Mouse (Mus musculus): ENCODE results near the gene Stx1b. TPM values are rescaled to one million over a fixed set of nuclear protein-coding genes. Genes with fewer than 3 reads are reported as not detected.

The Stx1b gene
- polyA plus RNA-seq, 1 experiment = 2.2 TPM

DNA sequence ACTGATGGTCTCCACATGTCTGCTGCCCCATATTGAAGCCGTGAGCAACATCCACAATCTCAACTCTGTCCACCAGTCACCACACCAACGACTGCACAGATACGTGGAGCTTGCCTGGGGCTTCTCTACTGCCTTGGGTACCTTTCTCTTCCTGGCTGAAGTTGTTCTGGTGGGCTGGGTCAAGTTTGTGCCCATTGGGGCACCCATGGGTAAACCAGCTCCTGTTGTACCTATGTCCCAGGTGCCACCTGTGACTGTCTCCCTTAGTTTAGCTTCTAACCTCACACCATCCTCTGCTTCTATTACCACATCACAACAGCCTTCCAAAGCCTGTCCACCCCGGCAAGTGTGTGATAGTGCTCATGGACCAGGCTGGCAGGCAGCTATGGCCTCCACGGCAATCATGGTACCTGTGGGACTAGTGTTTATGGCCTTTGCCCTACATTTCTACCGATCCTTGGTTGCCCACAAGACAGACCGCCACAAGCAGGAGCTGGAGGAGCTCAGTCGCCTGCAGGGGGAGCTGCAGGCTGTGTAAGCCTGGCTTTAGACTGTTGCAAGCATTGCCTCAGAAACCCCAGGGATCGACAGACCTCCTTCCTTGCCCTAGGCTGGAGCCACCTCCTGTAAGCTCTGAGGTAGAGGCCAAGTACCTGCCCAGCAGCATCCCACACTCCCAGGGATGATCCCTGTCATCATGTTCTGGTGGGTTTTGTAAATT, 50.5 kb downstream of the Stx1b start:
- Histone ChIP-seq H3K36me3 (ENCODE audit: control insufficient read depth, insufficient read depth, low read length) (no peaks in the 10 kb centered on the region), H3K4me1 (ENCODE audit: control insufficient read depth, insufficient read depth, low read length) (peaks cover 19% of the 10 kb centered on the region), H3K27me3 (ENCODE audit: control insufficient read depth, insufficient read depth, low read length) (no peaks in the 10 kb centered on the region), H3K4me3 (ENCODE audit: control insufficient read depth, low read depth, low read length) (no peak overlapping the region), H3K27ac (ENCODE audit: control insufficient read depth, insufficient read depth, low read depth, low read length) (no peak overlapping the region)
- TF ChIP-seq POLR2A (IDR thresholded peaks at IDR 0.05; ENCODE audit: control insufficient read depth, low read depth, low read length) (no peak), CTCF (IDR thresholded peaks at IDR 0.05; ENCODE audit: control insufficient read depth, insufficient read depth, insufficient replicate concordance, low read depth, low read length) (peak; percentile 58; the same call in 1 of the 2 replicates)

GRCm38 (mm10) chr7:127772557-127772956, 51.8 kb downstream of the Stx1b start:
- no peak overlapping the region for H3K27ac ChIP-seq (ENCODE audit: control insufficient read depth, insufficient read depth, low read depth, low read length)

GRCm38 (mm10) chr7:127772080-127772479, 52.3 kb downstream of the Stx1b start:
- peaks cover 28% of the 10 kb centered on the region for H3K4me1 ChIP-seq (ENCODE audit: control insufficient read depth, insufficient read depth, low read length)
- H3K27ac ChIP-seq (ENCODE audit: control insufficient read depth, insufficient read depth, low read depth, low read length) = no peak overlapping the region
- H3K4me3 ChIP-seq (ENCODE audit: control insufficient read depth, low read depth, low read length) = no peak overlapping the region; the same call in 1 of the 2 replicates
- no peaks in the 10 kb centered on the region for H3K27me3 ChIP-seq (ENCODE audit: control insufficient read depth, insufficient read depth, low read length)
- no peak for TF ChIP-seq POLR2A (IDR thresholded peaks at IDR 0.05; ENCODE audit: control insufficient read depth, low read depth, low read length)
- TF ChIP-seq CTCF (IDR thresholded peaks at IDR 0.05; ENCODE audit: control insufficient read depth, insufficient read depth, insufficient replicate concordance, low read depth, low read length) = no peak
- no peaks in the 10 kb centered on the region for H3K36me3 ChIP-seq (ENCODE audit: control insufficient read depth, insufficient read depth, low read length)

More at GRCm38 (mm10) chr7:127772557-127772956, 51.8 kb downstream of the Stx1b start:
- H3K4me3 ChIP-seq (ENCODE audit: control insufficient read depth, low read depth, low read length) = no peak overlapping the region
- H3K36me3 ChIP-seq (ENCODE audit: control insufficient read depth, insufficient read depth, low read length) = no peaks in the 10 kb centered on the region
- H3K27me3 ChIP-seq (ENCODE audit: control insufficient read depth, insufficient read depth, low read length) = no peaks in the 10 kb centered on the region
- H3K4me1 ChIP-seq (ENCODE audit: control insufficient read depth, insufficient read depth, low read length) = peaks cover 23% of the 10 kb centered on the region
- TF ChIP-seq CTCF (IDR thresholded peaks at IDR 0.05; ENCODE audit: control insufficient read depth, insufficient read depth, insufficient replicate concordance, low read depth, low read length) (no peak), POLR2A (IDR thresholded peaks at IDR 0.05; ENCODE audit: control insufficient read depth, low read depth, low read length) (no peak)

- no peaks in the 10 kb centered on the region for H3K36me3 ChIP-seq (ENCODE audit: control insufficient read depth, insufficient read depth, low read length)
- peak; percentile 30; the same call in 1 of the 2 replicates for TF ChIP-seq POLR2A (IDR thresholded peaks at IDR 0.05; ENCODE audit: control insufficient read depth, low read depth, low read length)
- TF ChIP-seq CTCF (IDR thresholded peaks at IDR 0.05; ENCODE audit: control insufficient read depth, insufficient read depth, insufficient replicate concordance, low read depth, low read length) = no peak
- H3K4me3 ChIP-seq (ENCODE audit: control insufficient read depth, low read depth, low read length) = peak overlapping the region; percentile 89
- peak overlapping the region; percentile 75 for H3K27ac ChIP-seq (ENCODE audit: control insufficient read depth, insufficient read depth, low read depth, low read length)
- peaks cover 28% of the 10 kb centered on the region for H3K4me1 ChIP-seq (ENCODE audit: control insufficient read depth, insufficient read depth, low read length)
- H3K27me3 ChIP-seq (ENCODE audit: control insufficient read depth, insufficient read depth, low read length) = no peaks in the 10 kb centered on the region
Observed at GRCm38 (mm10) chr7:127771262-127771661, 53.1 kb downstream of the Stx1b start.

DNA sequence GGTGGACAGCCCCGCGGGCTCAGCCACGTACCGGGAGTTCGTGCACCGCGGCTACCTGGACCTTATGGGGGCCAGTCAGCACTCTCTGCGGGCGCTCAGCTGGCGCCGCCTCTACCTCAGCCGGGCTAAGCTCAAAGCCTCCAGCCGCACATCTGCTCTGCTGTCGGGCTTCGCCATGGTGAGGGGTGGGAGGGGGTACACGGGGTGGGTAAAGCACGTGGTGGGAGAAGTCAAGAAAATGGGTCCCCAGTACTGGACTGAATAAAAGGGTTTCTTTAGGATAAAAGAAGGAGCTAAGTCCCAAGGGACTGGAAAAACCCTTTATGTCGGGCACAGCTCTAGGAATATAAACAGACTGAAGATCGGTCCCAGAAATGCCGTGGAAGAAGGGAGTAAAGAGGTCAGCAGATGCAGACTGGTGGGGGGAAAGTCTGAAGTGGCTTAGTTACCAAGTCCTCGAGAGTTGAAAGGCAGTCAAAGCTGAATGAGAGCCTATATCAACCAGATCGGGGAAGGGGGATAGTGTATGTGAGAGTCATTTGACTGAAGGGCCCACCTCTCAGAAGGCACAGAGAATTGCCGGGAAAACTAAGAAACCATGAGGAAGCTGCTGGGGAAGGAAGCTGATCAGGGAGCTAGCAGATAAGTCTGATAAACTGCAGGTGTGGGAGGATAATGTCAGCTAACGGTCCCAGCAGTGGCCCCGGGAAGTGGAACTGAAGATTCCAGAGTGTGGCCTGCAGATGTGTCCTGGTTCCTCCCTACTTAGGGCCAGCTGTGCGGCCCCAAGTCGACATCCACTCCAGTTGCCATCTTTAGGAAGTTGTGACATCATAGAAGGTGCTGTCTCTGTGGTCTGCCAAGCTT, 54.1 kb downstream of the Stx1b start:
- Histone ChIP-seq H3K27ac (ENCODE audit: control insufficient read depth, insufficient read depth, low read depth, low read length) (peak overlapping the region; percentile 97), H3K4me1 (ENCODE audit: control insufficient read depth, insufficient read depth, low read length) (peaks cover 33% of the 10 kb centered on the region), H3K4me3 (ENCODE audit: control insufficient read depth, low read depth, low read length) (peak overlapping the region; percentile 89), H3K36me3 (ENCODE audit: control insufficient read depth, insufficient read depth, low read length) (no peaks in the 10 kb centered on the region), H3K27me3 (ENCODE audit: control insufficient read depth, insufficient read depth, low read length) (no peaks in the 10 kb centered on the region)
- TF ChIP-seq POLR2A (IDR thresholded peaks at IDR 0.05; ENCODE audit: control insufficient read depth, low read depth, low read length) (peak; percentile 61; the same call in 1 of the 2 replicates), CTCF (IDR thresholded peaks at IDR 0.05; ENCODE audit: control insufficient read depth, insufficient read depth, insufficient replicate concordance, low read depth, low read length) (no peak)

DNA sequence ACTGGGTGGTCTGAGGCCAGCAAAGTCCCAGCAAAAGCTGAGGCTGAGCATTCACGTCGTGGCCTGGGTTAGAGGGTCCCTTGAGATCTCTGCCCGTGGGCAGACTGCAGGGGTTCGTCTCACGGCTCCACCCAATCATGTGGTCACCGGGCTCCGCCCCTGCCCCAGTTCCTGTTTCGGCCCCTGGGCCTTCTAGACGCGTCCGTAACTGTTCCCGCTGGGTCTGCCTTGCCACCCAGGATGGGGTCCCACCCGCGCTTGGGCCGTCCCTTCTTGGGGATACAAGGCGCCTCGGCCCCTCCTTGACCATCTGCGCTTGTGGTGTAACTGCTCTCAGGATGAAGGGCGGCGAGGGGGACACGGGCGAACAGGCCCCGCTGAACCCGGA, 54.7 kb downstream of the Stx1b start, which contains the start of gene Orai3:
Orai3 (plus strand) TSS at position 165 of the 388 bp plus-strand sequence.
- Histone ChIP-seq H3K27me3 (ENCODE audit: control insufficient read depth, insufficient read depth, low read length) (no peaks in the 10 kb centered on the region), H3K27ac (ENCODE audit: control insufficient read depth, insufficient read depth, low read depth, low read length) (peak within 1 kb of the TSS; percentile 98), H3K36me3 (ENCODE audit: control insufficient read depth, insufficient read depth, low read length) (no peaks in the 10 kb centered on the region), H3K4me3 (ENCODE audit: control insufficient read depth, low read depth, low read length) (peak within 1 kb of the TSS; percentile 89), H3K4me1 (ENCODE audit: control insufficient read depth, insufficient read depth, low read length) (peaks cover 33% of the 10 kb centered on the region)
- TF ChIP-seq POLR2A (IDR thresholded peaks at IDR 0.05; ENCODE audit: control insufficient read depth, low read depth, low read length) (peak; percentile 60), CTCF (IDR thresholded peaks at IDR 0.05; ENCODE audit: control insufficient read depth, insufficient read depth, insufficient replicate concordance, low read depth, low read length) (no peak)

All from testis, adult 2 months (tissue).